Mouse (Mus musculus) neural tube, embryonic 14.5 days (tissue): Measurements from ENCODE around the gene Myo6. TPM values are rescaled to one million over a fixed set of nuclear protein-coding genes. Genes with fewer than 3 reads are reported as not detected.

Source experiments
- ATAC-seq: fragments of 200-750 bp; cut with Nextera tagmentation; 2 replicates; pipeline ENCODE4 v1.8.0; 2017; ENCODE audit warnings: low read depth, mild to moderate bottlenecking, moderate TSS enrichment, moderate library complexity
- H3K27ac ChIP-seq: fragments of 300-500 bp; sonication (generic); 2 replicates; pipeline ENCODE4 v1.5.1; 2014; ENCODE audit warnings: low read depth, mild to moderate bottlenecking, control low read depth, low read length, moderate library complexity, mixed read lengths
- H3K27me3 ChIP-seq: fragments of 300-500 bp; sonication (generic); 2 replicates; pipeline ENCODE4 v1.6.1; 2014; ENCODE audit warnings: low read length; ENCODE audit not compliant: control insufficient read depth, insufficient read depth
- H3K36me3 ChIP-seq: fragments of 300-500 bp; sonication (generic); 2 replicates; pipeline ENCODE4 v1.6.1; 2014; ENCODE audit warnings: low read length, mixed read lengths; ENCODE audit not compliant: control insufficient read depth, insufficient read depth
- H3K4me1 ChIP-seq: fragments of 300-500 bp; sonication (generic); 2 replicates; pipeline ENCODE4 v1.6.1; 2014; ENCODE audit warnings: low read length; ENCODE audit not compliant: control insufficient read depth, insufficient read depth
- H3K4me2 ChIP-seq: fragments of 300-500 bp; sonication (generic); 2 replicates; pipeline ENCODE4 v1.6.1; 2014; ENCODE audit warnings: mild to moderate bottlenecking, low read depth, low read length, control low read depth
- H3K4me3 ChIP-seq: fragments of 300-500 bp; sonication (generic); 2 replicates; pipeline ENCODE4 v1.5.1; 2014; ENCODE audit warnings: low read depth, low read length, control low read depth, mixed read lengths
- H3K9ac ChIP-seq: fragments of 300-500 bp; sonication (generic); replicated peaks from 2 replicates; pipeline ENCODE4 v1.6.1; 2014; ENCODE audit warnings: low read depth, mild to moderate bottlenecking, control low read depth, low read length, mixed read lengths
- H3K9me3 ChIP-seq: fragments of 300-500 bp; sonication (generic); 2 replicates; pipeline ENCODE4 v1.6.1; 2016; ENCODE audit warnings: low read length; ENCODE audit not compliant: control insufficient read depth
- WGBS: fragments of 180-500 bp; shearing (Covaris S2); extraction: QIAGEN DNeasy Blood & Tissue Kit; methylation state at CpG from one replicate; pipeline ENCODE4 v1.1.7; 2014; 5-methylcytosine and 5-hydroxymethylcytosine counted together
- polyA plus RNA-seq: library from polyadenylated mRNA; unstranded; fragments of >200 nt; fragmentation: Nextera tagmentation; extraction: Ambion mirVana; gene quantifications from 2 replicates; pipeline ENCODE4 v1.2.1, GENCODE M21; 2014

Myo6 gene
- polyA plus RNA-seq, 1 experiment from 2014 or later: 26.0 TPM

GRCm38 (mm10) chr9:80191240-80191639 lies 26.4 kb downstream of the Myo6 start:
- Histone ChIP-seq H3K27me3 (no peaks in the 10 kb centered on the region), H3K27ac (no peak overlapping the region), H3K4me2 (no peak overlapping the region), H3K4me3 (no peak overlapping the region), H3K4me1 (no peaks in the 10 kb centered on the region), H3K36me3 (no peaks in the 10 kb centered on the region), H3K9me3 (no peaks in the 10 kb centered on the region), H3K9ac (no peak overlapping the region)
- ATAC-seq: no peak
- 67% methylated on average over 6 of the region's 6 CpGs for WGBS

GRCm38 (mm10) chr9:80192324-80192723 lies 27.5 kb downstream of the Myo6 start:
- no peak overlapping the region for H3K9ac ChIP-seq
- H3K27ac ChIP-seq: no peak overlapping the region
- no peak for ATAC-seq
- H3K36me3 ChIP-seq: no peaks in the 10 kb centered on the region
- no peak overlapping the region for H3K4me3 ChIP-seq
- H3K27me3 ChIP-seq: no peaks in the 10 kb centered on the region
- WGBS: 87% methylated on average over 10 of the region's 10 CpGs
- H3K4me2 ChIP-seq: no peak overlapping the region
- H3K4me1 ChIP-seq: no peaks in the 10 kb centered on the region
- H3K9me3 ChIP-seq: no peaks in the 10 kb centered on the region

GRCm38 (mm10) chr9:80194446-80194845 lies 29.6 kb downstream of the Myo6 start:
- Histone ChIP-seq H3K9me3 (no peaks in the 10 kb centered on the region), H3K4me2 (no peak overlapping the region), H3K36me3 (no peaks in the 10 kb centered on the region), H3K9ac (no peak overlapping the region), H3K4me1 (no peaks in the 10 kb centered on the region), H3K27ac (no peak overlapping the region), H3K27me3 (no peaks in the 10 kb centered on the region), H3K4me3 (no peak overlapping the region)
- 67% methylated on average over 6 of the region's 6 CpGs for WGBS
- no peak for ATAC-seq

- Histone ChIP-seq H3K9ac (no peak overlapping the region), H3K27me3 (no peaks in the 10 kb centered on the region), H3K27ac (no peak overlapping the region), H3K36me3 (no peaks in the 10 kb centered on the region), H3K4me1 (no peaks in the 10 kb centered on the region), H3K4me2 (no peak overlapping the region), H3K4me3 (no peak overlapping the region), H3K9me3 (no peaks in the 10 kb centered on the region)
- ATAC-seq: no peak
- 75% methylated on average over 3 of the region's 3 CpGs for WGBS
Measured at GRCm38 (mm10) chr9:80196161-80196560, 31.3 kb downstream of the Myo6 start.

- Histone ChIP-seq H3K4me2 (no peak overlapping the region), H3K36me3 (no peaks in the 10 kb centered on the region), H3K4me3 (no peak overlapping the region), H3K27ac (no peak overlapping the region), H3K9me3 (no peaks in the 10 kb centered on the region), H3K27me3 (no peaks in the 10 kb centered on the region), H3K9ac (no peak overlapping the region), H3K4me1 (no peaks in the 10 kb centered on the region)
- ATAC-seq: no peak; the same call in 1 of the 2 replicates
- 29% methylated on average over 6 of the region's 6 CpGs for WGBS
Measured at GRCm38 (mm10) chr9:80197233-80197632, 32.4 kb downstream of the Myo6 start.

- H3K4me2 ChIP-seq: no peak overlapping the region
- H3K9me3 ChIP-seq: no peaks in the 10 kb centered on the region
- H3K27me3 ChIP-seq: no peaks in the 10 kb centered on the region
- no peak for ATAC-seq
- no peak overlapping the region for H3K9ac ChIP-seq
- no peak overlapping the region for H3K4me3 ChIP-seq
- H3K36me3 ChIP-seq: no peaks in the 10 kb centered on the region
- WGBS: 64% methylated on average over 6 of the region's 6 CpGs
- peak overlapping the region; percentile 34; the same call in 1 of the 2 replicates for H3K27ac ChIP-seq
- no peaks in the 10 kb centered on the region for H3K4me1 ChIP-seq
Measured at GRCm38 (mm10) chr9:80200855-80201254, 36.0 kb downstream of the Myo6 start.

- no peak overlapping the region for H3K4me2 ChIP-seq
- H3K9me3 ChIP-seq: no peaks in the 10 kb centered on the region
- H3K4me3 ChIP-seq: no peak overlapping the region
- no peak overlapping the region for H3K9ac ChIP-seq
- H3K27ac ChIP-seq: no peak overlapping the region
- no peaks in the 10 kb centered on the region for H3K27me3 ChIP-seq
- ATAC-seq: no peak; the same call in 1 of the 2 replicates
- no peaks in the 10 kb centered on the region for H3K4me1 ChIP-seq
- H3K36me3 ChIP-seq: no peaks in the 10 kb centered on the region
- 85% methylated on average over 14 of the region's 14 CpGs for WGBS
Measured at GRCm38 (mm10) chr9:80202374-80203060, 37.7 kb downstream of the Myo6 start.

GRCm38 (mm10) chr9:80208681-80209080 lies 43.9 kb downstream of the Myo6 start:
- no peaks in the 10 kb centered on the region for H3K4me1 ChIP-seq
- no peaks in the 10 kb centered on the region for H3K27me3 ChIP-seq
- no peaks in the 10 kb centered on the region for H3K36me3 ChIP-seq
- H3K4me2 ChIP-seq: no peak overlapping the region
- WGBS: 66% methylated on average over 2 of the region's 2 CpGs
- no peak overlapping the region for H3K4me3 ChIP-seq
- no peak overlapping the region for H3K9ac ChIP-seq
- no peak overlapping the region for H3K27ac ChIP-seq
- H3K9me3 ChIP-seq: no peaks in the 10 kb centered on the region
- ATAC-seq: peak; percentile 22; the same call in 1 of the 2 replicates

- no peak overlapping the region for H3K27ac ChIP-seq
- no peak for ATAC-seq
- WGBS: 19% methylated on average over 10 of the region's 10 CpGs
Measured at GRCm38 (mm10) chr9:80209459-80209858, 44.6 kb downstream of the Myo6 start.

More at GRCm38 (mm10) chr9:80209459-80209858, 44.6 kb downstream of the Myo6 start:
- Histone ChIP-seq H3K4me3 (no peak overlapping the region), H3K4me1 (no peaks in the 10 kb centered on the region), H3K27me3 (no peaks in the 10 kb centered on the region), H3K36me3 (no peaks in the 10 kb centered on the region), H3K9me3 (no peaks in the 10 kb centered on the region), H3K9ac (no peak overlapping the region), H3K4me2 (no peak overlapping the region)
